Mouse (Mus musculus) neutrophil, adult 5-6 weeks (primary cell): ENCODE data around the gene Clrn3. TPM values are rescaled to one million over a fixed set of nuclear protein-coding genes. Genes with fewer than 3 reads are reported as not detected.
"Not testable (repeated sequence)": the region's sequence is repeated elsewhere in the genome, so short reads cannot be mapped to it uniquely, and the experiment has no call there.

Experiments
- ATAC-seq: fragments of 151-379, 151-347 bp; 2 replicates; pipeline ENCODE4 v1.8.0; 2017; ENCODE audit warnings: mild to moderate bottlenecking, moderate TSS enrichment; ENCODE audit not compliant: insufficient number of reproducible peaks, poor library complexity, low FRiP score, severe bottlenecking; ENCODE audit errors: extremely low read depth
- total RNA-seq: library from RNA; stranded (forward); fragments of 200-1000 nt; gene quantifications from 2 replicates; pipeline ENCODE4 v1.2.3, GENCODE M21; 2017

Gene Clrn3
- total RNA-seq, 1 experiment from 2014 or later: not detected

DNA sequence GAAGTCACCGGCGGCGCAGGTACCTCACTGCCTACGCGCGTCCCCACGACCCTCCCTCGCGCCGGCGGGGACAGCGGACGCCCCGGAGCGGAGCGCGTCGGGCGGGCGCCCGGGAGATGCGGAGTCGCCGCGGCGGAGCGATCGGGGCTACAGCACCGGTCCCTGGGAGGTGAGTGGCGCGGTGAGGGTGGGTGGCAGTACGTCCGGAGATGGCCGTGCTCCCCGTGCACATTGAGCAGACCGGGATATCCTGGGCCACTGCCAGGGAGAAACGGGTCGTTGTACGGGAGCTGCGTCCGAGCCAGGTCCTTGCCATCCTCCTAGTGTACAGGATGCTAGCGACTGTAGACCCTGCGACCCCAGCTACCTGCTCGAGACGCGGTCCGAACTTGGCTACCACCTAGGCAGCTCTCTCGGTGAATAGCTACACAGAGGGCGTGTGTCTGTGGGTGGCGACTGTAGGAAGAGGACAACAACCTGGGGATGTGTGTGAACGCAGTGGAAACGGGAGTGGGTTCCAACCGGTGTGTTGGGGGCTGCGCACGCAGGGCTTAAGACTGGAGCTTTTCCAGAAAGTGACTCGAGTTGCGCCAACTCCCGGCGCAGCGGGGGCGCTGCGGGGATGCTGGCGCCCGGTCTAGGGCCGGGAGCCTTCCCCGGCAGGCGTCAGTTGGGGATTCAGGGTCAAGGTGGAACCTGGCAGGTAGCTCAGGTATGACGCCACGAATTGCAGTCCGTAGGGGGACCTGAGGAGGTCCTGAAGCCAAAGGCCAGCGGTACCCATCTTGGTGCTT lies 9.7 kb upstream of the Clrn3 start:
- ATAC-seq: peak; percentile 3; the same call in 1 of the 2 replicates

- ATAC-seq: peak; percentile 68
These were observed 9.0 kb upstream of the Clrn3 start, which contains the start of gene Ptpre for GRCm38 (mm10) chr7:135537341-135537901. Ptpre (plus strand) TSS chr7:135537481.

- no peak for ATAC-seq
These were observed 7.5 kb upstream of the Clrn3 start for GRCm38 (mm10) chr7:135535908-135536307.

DNA sequence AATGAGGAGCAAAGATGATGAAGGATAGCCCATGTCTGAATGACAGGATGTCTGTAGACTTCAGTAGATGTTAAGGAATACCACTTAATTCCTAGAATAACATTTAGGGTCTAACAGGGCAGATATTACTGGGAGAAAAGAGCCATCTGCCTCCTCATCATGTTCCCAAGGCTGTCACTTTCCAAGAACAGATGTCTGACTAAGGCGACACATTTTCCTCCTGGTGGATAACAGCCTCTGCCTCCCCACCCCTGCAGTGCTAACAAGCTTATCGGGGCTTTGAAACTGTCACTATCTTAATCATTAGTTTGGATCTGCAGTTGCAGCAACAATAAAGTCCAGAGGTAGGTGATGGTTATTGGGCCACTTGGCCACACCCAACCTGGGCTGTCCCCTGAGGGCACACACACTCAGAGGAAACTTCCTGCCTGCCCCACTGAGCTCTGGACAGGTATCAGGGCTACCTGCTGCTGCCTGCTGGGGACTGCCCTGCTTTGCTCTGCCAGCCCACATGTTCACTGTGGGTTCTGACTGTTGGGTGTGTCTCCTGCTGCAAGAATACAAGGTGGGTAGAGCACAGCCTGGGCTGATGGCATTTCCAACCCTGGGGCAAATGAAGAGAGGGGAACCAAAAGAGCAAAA lies 6.2 kb upstream of the Clrn3 start:
- ATAC-seq: no peak

GRCm38 (mm10) chr7:135529068-135529467 lies 614 bp upstream of the Clrn3 start:
- no peak for ATAC-seq

GRCm38 (mm10) chr7:135527169-135527568 lies 1.3 kb downstream of the Clrn3 start:
- no peak for ATAC-seq

GRCm38 (mm10) chr7:135526574-135527152 lies 1.8 kb downstream of the Clrn3 start:
- ATAC-seq: no peak

GRCm38 (mm10) chr7:135524424-135524967 lies 4.0 kb downstream of the Clrn3 start:
- no peak for ATAC-seq

DNA sequence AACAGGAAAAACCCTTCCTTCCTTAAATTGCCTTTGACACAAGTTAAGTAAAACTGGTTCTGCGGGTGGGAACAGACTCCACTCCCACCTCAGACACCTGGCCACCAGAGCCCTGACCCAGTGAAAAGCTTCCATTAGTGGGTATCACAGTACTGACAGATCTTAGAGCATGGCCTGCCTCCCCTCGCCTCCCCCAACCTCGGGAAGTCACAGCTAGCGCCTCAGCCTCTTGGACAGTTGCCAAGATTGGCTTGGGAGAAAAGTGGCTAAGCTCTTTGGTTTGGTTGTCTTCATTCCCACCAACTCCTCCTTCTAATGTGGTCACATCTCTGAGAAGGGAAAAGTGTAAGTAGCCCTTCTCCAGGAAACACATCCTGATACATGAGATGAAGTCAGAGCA lies 4.5 kb downstream of the Clrn3 start:
- ATAC-seq: no peak

GRCm38 (mm10) chr7:135521755-135522512 lies 6.5 kb downstream of the Clrn3 start:
- ATAC-seq: no peak

DNA sequence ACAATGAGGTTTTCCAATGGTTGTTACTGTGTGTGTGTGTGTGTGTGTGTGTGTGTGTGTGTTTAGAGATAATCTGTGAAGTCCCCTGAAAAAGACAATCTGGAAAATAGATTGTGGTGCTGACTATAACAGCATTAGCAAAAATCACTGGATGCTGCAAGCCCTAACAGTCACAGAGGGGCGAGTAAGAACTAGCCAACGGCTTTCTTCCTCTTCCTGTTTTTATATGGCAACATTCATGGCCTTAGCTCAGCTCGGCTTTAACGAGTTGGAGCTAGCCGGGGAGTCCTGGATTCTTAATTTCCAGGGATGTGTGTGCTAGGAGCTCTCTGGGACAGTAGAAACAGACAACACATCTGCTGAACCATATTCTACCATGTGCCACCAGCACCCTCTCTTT lies 8.2 kb downstream of the Clrn3 start:
- no peak for ATAC-seq

- no peak for ATAC-seq
These were observed 11.3 kb downstream of the Clrn3 start for GRCm38 (mm10) chr7:135517191-135517590.

- ATAC-seq: no peak
These were observed 16.7 kb downstream of the Clrn3 start for GRCm38 (mm10) chr7:135511723-135512122.

DNA sequence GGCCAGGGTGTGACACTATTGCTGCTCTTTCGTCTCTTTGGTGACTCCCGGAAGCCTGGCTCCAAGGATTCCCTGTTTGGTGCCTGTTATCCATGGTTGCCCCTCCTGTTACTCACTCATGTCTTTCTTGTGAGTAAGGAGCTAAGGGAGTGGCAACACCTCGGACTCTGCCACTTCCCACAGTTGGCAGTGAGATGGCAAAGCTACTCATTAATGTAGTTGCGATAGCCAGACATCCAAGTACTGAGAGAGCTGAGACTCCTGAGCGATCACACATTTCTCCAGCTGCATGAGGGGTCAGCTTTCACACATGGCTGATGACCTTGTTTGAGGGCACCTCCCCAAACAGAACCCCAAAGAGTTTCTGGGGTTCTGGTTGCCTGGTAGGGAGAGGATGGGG lies 18.0 kb downstream of the Clrn3 start:
- ATAC-seq: no peak

DNA sequence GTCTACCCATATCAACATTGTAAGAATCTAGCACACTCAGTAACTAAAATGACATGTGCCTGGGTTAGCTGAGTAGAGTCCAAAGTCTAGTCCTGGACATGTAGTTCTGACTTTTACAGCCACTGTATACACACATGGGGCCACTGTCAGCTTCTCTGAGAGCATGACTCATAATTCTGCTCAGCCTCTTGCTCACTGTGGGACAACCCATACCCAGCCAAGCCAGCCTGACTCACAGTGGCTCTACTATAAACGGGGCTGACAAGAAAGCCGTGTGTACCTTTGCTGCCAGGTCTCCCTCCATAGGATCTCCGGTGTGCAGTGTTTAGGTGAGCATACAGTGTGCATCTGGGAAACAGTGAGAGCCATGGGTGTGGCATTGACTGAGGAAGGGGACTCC lies 19.2 kb downstream of the Clrn3 start:
- no peak for ATAC-seq

- no peak for ATAC-seq
These were observed 19.9 kb downstream of the Clrn3 start for GRCm38 (mm10) chr7:135508602-135509001.

GRCm38 (mm10) chr7:135506506-135506905 lies 21.9 kb downstream of the Clrn3 start:
- not testable (repeated sequence) for ATAC-seq

GRCm38 (mm10) chr7:135499403-135499802 lies 29.1 kb downstream of the Clrn3 start:
- ATAC-seq: no peak
